9 mouse cellular contexts compared by ENCODE assay signal in genomic region chr6:55396176-55396575, GRCm38 (mm10). TPM values are rescaled to one million over a fixed set of nuclear protein-coding genes. Genes with fewer than 3 reads are reported as not detected.
DNase-seq lines count a peak whose midpoint lies in the region; ATAC-seq and TF ChIP-seq lines count a peak whose summit lies in the region.
"Had no signal": no experiment of that assay in that cellular context is flagged by ENCODE, and none has a peak within 500 bp of the region (broad histone marks: within the 10 kb centered on the region; RNA-seq: fewer than 3 reads in every experiment).

No protein-coding gene starts in this region.

- no peaks in the 10 kb centered on the region for H3K9me3 ChIP-seq in forebrain, embryonic 13.5 days (replicated peaks)
- H3K9me3 ChIP-seq in forebrain, embryonic 12.5 days: no peaks in the 10 kb centered on the region
- no peaks in the 10 kb centered on the region for H3K9me3 ChIP-seq in kidney, embryonic 15.5 days (replicated peaks)
- no peaks in the 10 kb centered on the region for H3K9me3 ChIP-seq in lung, embryonic 16.5 days (ENCODE audit: control insufficient read depth, low read length)
- H3K9me3 ChIP-seq: liver, embryonic 13.5 days had no signal

- no peak for TF ChIP-seq CTCF in cerebellum, adult 2 months (IDR thresholded peaks at IDR 0.05; ENCODE audit: borderline replicate concordance, insufficient read depth, low read depth, low read length)

- H3K36me3 ChIP-seq in forebrain, embryonic 13.5 days (ENCODE audit: poor library complexity, severe bottlenecking): no peaks in the 10 kb centered on the region
- no peaks in the 10 kb centered on the region for H3K36me3 ChIP-seq in forebrain, embryonic 12.5 days (replicated peaks)
- H3K36me3 ChIP-seq in kidney, embryonic 15.5 days: no peaks in the 10 kb centered on the region
- H3K36me3 ChIP-seq in lung, embryonic 16.5 days (ENCODE audit: control insufficient read depth, insufficient read depth, low read length): no peaks in the 10 kb centered on the region
- H3K36me3 ChIP-seq: liver, embryonic 13.5 days had no signal

- no peaks in the 10 kb centered on the region for H3K27me3 ChIP-seq in forebrain, embryonic 13.5 days
- no peaks in the 10 kb centered on the region for H3K27me3 ChIP-seq in forebrain, embryonic 12.5 days
- no peaks in the 10 kb centered on the region for H3K27me3 ChIP-seq in cerebellum, adult 2 months (ENCODE audit: control insufficient read depth, insufficient read depth, low read length)
- H3K27me3 ChIP-seq in kidney, embryonic 15.5 days: no peaks in the 10 kb centered on the region
- no peaks in the 10 kb centered on the region for H3K27me3 ChIP-seq in lung, embryonic 16.5 days (ENCODE audit: control insufficient read depth, insufficient read depth, low read depth, low read length)

- no peak for TF ChIP-seq POLR2A in cerebellum, adult 2 months (IDR thresholded peaks at IDR 0.05; ENCODE audit: borderline replicate concordance, insufficient read depth, low read length)

- H3K4me3 ChIP-seq in forebrain, embryonic 13.5 days: no peak overlapping the region
- H3K4me3 ChIP-seq in forebrain, embryonic 12.5 days (replicated peaks): no peak overlapping the region
- no peak overlapping the region for H3K4me3 ChIP-seq in cerebellum, adult 2 months (replicated peaks; ENCODE audit: insufficient read depth, low read depth, low read length)
- no peak overlapping the region for H3K4me3 ChIP-seq in kidney, embryonic 15.5 days (replicated peaks)
- H3K4me3 ChIP-seq in lung, embryonic 16.5 days (ENCODE audit: low read length): no peak overlapping the region
- H3K4me3 ChIP-seq: liver, embryonic 13.5 days had no signal

- no peak overlapping the region for H3K4me2 ChIP-seq in forebrain, embryonic 13.5 days
- no peak overlapping the region for H3K4me2 ChIP-seq in forebrain, embryonic 12.5 days
- H3K4me2 ChIP-seq in kidney, embryonic 15.5 days: no peak overlapping the region
- no peak overlapping the region for H3K4me2 ChIP-seq in lung, embryonic 16.5 days (ENCODE audit: low read depth, low read length)
- H3K4me2 ChIP-seq: liver, embryonic 13.5 days had no signal

- no peak overlapping the region for H3K9ac ChIP-seq in forebrain, embryonic 13.5 days
- no peak overlapping the region for H3K9ac ChIP-seq in forebrain, embryonic 12.5 days
- no peak overlapping the region for H3K9ac ChIP-seq in kidney, embryonic 15.5 days
- no peak overlapping the region for H3K9ac ChIP-seq in lung, embryonic 16.5 days (ENCODE audit: low read length)
- H3K9ac ChIP-seq: liver, embryonic 13.5 days had no signal

- peak overlapping the region; percentile 49; the same call in 1 of the 2 replicates for H3K27ac ChIP-seq in forebrain, embryonic 13.5 days
- H3K27ac ChIP-seq in forebrain, embryonic 12.5 days: no peak overlapping the region
- H3K27ac ChIP-seq in cerebellum, adult 2 months (ENCODE audit: insufficient read depth, low read length): no peak overlapping the region
- H3K27ac ChIP-seq in kidney, embryonic 15.5 days: peak overlapping the region; percentile 42; the same call in 1 of the 2 replicates
- peak overlapping the region; percentile 54 for H3K27ac ChIP-seq in lung, embryonic 16.5 days (ENCODE audit: low read length)
- H3K27ac ChIP-seq: liver, embryonic 13.5 days had no signal

- WGBS in forebrain, embryonic 13.5 days: 69% methylated on average over 3 of the region's 3 CpGs
- 69% methylated on average over 3 of the region's 3 CpGs for WGBS in forebrain, embryonic 12.5 days
- WGBS in cerebellum, adult 2 months: 21% methylated on average over 3 of the region's 3 CpGs
- WGBS in kidney, embryonic 15.5 days: 24% methylated on average over 3 of the region's 3 CpGs
- 22% methylated on average over 3 of the region's 3 CpGs for WGBS in lung, embryonic 16.5 days

- ATAC-seq in forebrain, embryonic 13.5 days: no peak
- no peak for ATAC-seq in forebrain, embryonic 12.5 days (ENCODE audit: low FRiP score)
- peak; percentile 81 for ATAC-seq in kidney, embryonic 15.5 days (replicated peaks; ENCODE audit: low FRiP score)
- peak; percentile 87 for ATAC-seq in lung, embryonic 16.5 days (ENCODE audit: low read depth)

- peaks cover 78% of the 10 kb centered on the region for H3K4me1 ChIP-seq in forebrain, embryonic 13.5 days
- H3K4me1 ChIP-seq in forebrain, embryonic 12.5 days: peaks cover 36% of the 10 kb centered on the region
- peaks cover 62% of the 10 kb centered on the region for H3K4me1 ChIP-seq in cerebellum, adult 2 months (ENCODE audit: control insufficient read depth, insufficient read depth, low read length)
- peaks cover 15% of the 10 kb centered on the region for H3K4me1 ChIP-seq in kidney, embryonic 15.5 days
- H3K4me1 ChIP-seq in lung, embryonic 16.5 days (replicated peaks; ENCODE audit: control insufficient read depth, insufficient read depth, low read length): peaks cover 8% of the 10 kb centered on the region; the same call in 1 of the 2 replicates
- H3K4me1 ChIP-seq: liver, embryonic 13.5 days had no signal

- peak; percentile 55 to 67 for DNase-seq in cerebellum, adult 2 months
- DNase-seq in gastrocnemius, adult 8-10 months (ENCODE audit: low spot score in 2 of 2): peak; percentile 25 to 44
- DNase-seq in telencephalon, adult 2 months (ENCODE audit: low read depth, low spot score): peak; percentile 79
- DNase-seq in adrenal gland, postnatal 10 days: no peak
- DNase-seq: liver, embryonic 13.5 days had no signal

RNA-seq across cellular contexts. Expression of gene Ghrhr, which starts 20.1 kb away (rescaled TPM):
- polyA plus RNA-seq in forebrain, embryonic 13.5 days (2015; fragmentation: Nextera tagmentation; extraction: Ambion mirVana): not detected in 2 replicates
- polyA plus RNA-seq in forebrain, embryonic 12.5 days (2016; fragmentation: Nextera tagmentation; extraction: Ambion mirVana): not detected in 2 replicates
- not detected in 2 replicates for polyA plus RNA-seq in cerebellum, adult 2 months (2012; rRNA removed)
- total RNA-seq in gastrocnemius, adult 8-10 months (2022): not detected
- 0.05 TPM in 1 of 2 replicates, not detected in the other for polyA plus RNA-seq in kidney, embryonic 15.5 days (2015; fragmentation: Nextera tagmentation; extraction: Ambion mirVana)
- polyA plus RNA-seq in lung, embryonic 16.5 days (2015; fragmentation: Nextera tagmentation; extraction: Ambion mirVana): 0.10 TPM in 1 of 2 replicates, not detected in the other
- total RNA-seq in adrenal gland, postnatal 10 days (2021): not detected

RNA-seq across cellular contexts. Expression of gene Adcyap1r1, which starts 55.6 kb away (rescaled TPM):
- polyA plus RNA-seq in forebrain, embryonic 13.5 days (2015; fragmentation: Nextera tagmentation; extraction: Ambion mirVana): 18.6 and 21.6 TPM in 2 replicates
- 13.4 and 15.7 TPM in 2 replicates for polyA plus RNA-seq in forebrain, embryonic 12.5 days (2016; fragmentation: Nextera tagmentation; extraction: Ambion mirVana)
- 71.6 and 77.6 TPM in 2 replicates for polyA plus RNA-seq in cerebellum, adult 2 months (2012; rRNA removed)
- 1 to 10 TPM in 2 of 4 experiments, under 1 TPM in 2; 0.53 to 1.3 (median 0.90) TPM for total RNA-seq in gastrocnemius, adult 8-10 months (2022)
- 3.1 and 3.4 TPM in 2 replicates for polyA plus RNA-seq in kidney, embryonic 15.5 days (2015; fragmentation: Nextera tagmentation; extraction: Ambion mirVana)
- polyA plus RNA-seq in lung, embryonic 16.5 days (2015; fragmentation: Nextera tagmentation; extraction: Ambion mirVana): 0.58 and 0.98 TPM in 2 replicates
- 10 to 100 TPM; 28.8 to 37.0 TPM for total RNA-seq in adrenal gland, postnatal 10 days (2021)

RNA-seq across cellular contexts. Expression of gene Aqp1, which starts 59.9 kb away (rescaled TPM):
- 1.7 and 4.2 TPM in 2 replicates for polyA plus RNA-seq in forebrain, embryonic 13.5 days (2015; fragmentation: Nextera tagmentation; extraction: Ambion mirVana)
- polyA plus RNA-seq in forebrain, embryonic 12.5 days (2016; fragmentation: Nextera tagmentation; extraction: Ambion mirVana): 3.2 and 4.9 TPM in 2 replicates
- 2.0 and 4.4 TPM in 2 replicates for polyA plus RNA-seq in cerebellum, adult 2 months (2012; rRNA removed)
- total RNA-seq in gastrocnemius, adult 8-10 months (2022): 100 to 1,000 TPM; 145 to 259 (median 191) TPM
- 29.9 and 38.4 TPM in 2 replicates for polyA plus RNA-seq in kidney, embryonic 15.5 days (2015; fragmentation: Nextera tagmentation; extraction: Ambion mirVana)
- 70.5 and 84.9 TPM in 2 replicates for polyA plus RNA-seq in lung, embryonic 16.5 days (2015; fragmentation: Nextera tagmentation; extraction: Ambion mirVana)
- total RNA-seq in adrenal gland, postnatal 10 days (2021): 100 to 1,000 TPM; 190 to 302 TPM

Comparison
In these comparisons a context has a peak if more than half of its experiments do, and no peak if none do; other contexts are left out.
1. H3K27ac ChIP-seq: peak in forebrain, embryonic 13.5 days (single experiment), kidney, embryonic 15.5 days (single experiment) and lung, embryonic 16.5 days (single experiment); none in forebrain, embryonic 12.5 days (single experiment) and cerebellum, adult 2 months (single experiment).
2. ATAC-seq: peak in kidney, embryonic 15.5 days (single experiment) and lung, embryonic 16.5 days (single experiment); none in forebrain, embryonic 13.5 days (single experiment) and forebrain, embryonic 12.5 days (single experiment).